Mouse (Mus musculus) limb, embryonic 14.5 days (tissue): ENCODE measurements around the gene G3bp1. TPM values are rescaled to one million over a fixed set of nuclear protein-coding genes. Genes with fewer than 3 reads are reported as not detected.

ENCODE experiments used
- ATAC-seq: fragments of 200-750 bp; cut with Nextera tagmentation; 2 replicates; pipeline ENCODE4 v1.8.0; 2017; ENCODE audit warnings: low read depth, moderate number of reproducible peaks, moderate TSS enrichment; ENCODE audit not compliant: low FRiP score
- DNase-seq: peaks from one replicate; pipeline ENCODE4 v3.0.0-alpha.2; 2015; ENCODE audit warnings: low spot score
- H3K27ac ChIP-seq: fragments of 300-500 bp; sonication (generic); replicated peaks from 2 replicates; pipeline ENCODE4 v1.5.1; 2014; ENCODE audit warnings: low read depth, mild to moderate bottlenecking, low read length, moderate library complexity, mixed read lengths
- H3K27me3 ChIP-seq: fragments of 300-500 bp; sonication (generic); 2 replicates; pipeline ENCODE4 v1.6.1; 2014; ENCODE audit warnings: low read length, mixed read lengths; ENCODE audit not compliant: control insufficient read depth, insufficient read depth
- H3K36me3 ChIP-seq: fragments of 300-500 bp; sonication (generic); 2 replicates; pipeline ENCODE4 v1.6.1; 2014; ENCODE audit warnings: mild to moderate bottlenecking, low read length, moderate library complexity, mixed read lengths; ENCODE audit not compliant: control insufficient read depth, insufficient read depth
- H3K4me1 ChIP-seq: fragments of 300-500 bp; sonication (generic); 2 replicates; pipeline ENCODE4 v1.6.1; 2014; ENCODE audit warnings: antibody characterized with exemption, low read length, mixed read lengths; ENCODE audit not compliant: control insufficient read depth, insufficient read depth
- H3K4me2 ChIP-seq: fragments of 300-500 bp; sonication (generic); replicated peaks from 2 replicates; pipeline ENCODE4 v1.6.1; 2014; ENCODE audit warnings: low read depth, mild to moderate bottlenecking, low read length, moderate library complexity; ENCODE audit not compliant: severe bottlenecking
- H3K4me3 ChIP-seq: fragments of 300-500 bp; sonication (generic); replicated peaks from 2 replicates; pipeline ENCODE4 v1.5.1; 2014; ENCODE audit warnings: low read length
- H3K9ac ChIP-seq: fragments of 300-500 bp; sonication (generic); 2 replicates; pipeline ENCODE4 v1.6.1; 2014; ENCODE audit warnings: mild to moderate bottlenecking, low read depth, low read length, moderate library complexity; ENCODE audit not compliant: severe bottlenecking
- H3K9me3 ChIP-seq: fragments of 300-500 bp; sonication (generic); 2 replicates; pipeline ENCODE4 v1.6.1; 2016; ENCODE audit warnings: low read length; ENCODE audit not compliant: control insufficient read depth
- POLR2A ChIP-seq: fragments of 200-500 bp; IDR thresholded peaks from 2 replicates; pipeline ENCODE4 v1.8.0; 2012; ENCODE audit warnings: inconsistent platforms, mild to moderate bottlenecking, moderate library complexity, borderline replicate concordance; ENCODE audit not compliant: insufficient read depth, insufficient read length; ENCODE audit errors: extremely low read depth
- WGBS: fragments of 180-500 bp; shearing (Covaris S2); extraction: QIAGEN DNeasy Blood & Tissue Kit; methylation state at CpG from one replicate; pipeline ENCODE4 v1.1.7; 2014; 5-methylcytosine and 5-hydroxymethylcytosine counted together
- polyA plus RNA-seq, 2 experiments: library from polyadenylated mRNA; depleted of rRNA in 1 of 2; stranded (reverse) in 1 of 2; unstranded in 1 of 2; fragments of >200 nt; fragmentation: Nextera tagmentation in 1 of 2; extraction: Ambion mirVana in 1 of 2; gene quantifications; 2 replicates each; pipeline versions ENCODE4 v1.2.1 to v1.2.3; 2012 to 2014

The G3bp1 gene
- polyA plus RNA-seq, 2 experiments = 79.0 to 171 TPM

GRCm38 (mm10) chr11:55439718-55440117 lies 29.8 kb upstream of the G3bp1 start:
- no peaks in the 10 kb centered on the region for H3K4me1 ChIP-seq
- H3K27me3 ChIP-seq = no peaks in the 10 kb centered on the region
- 41% methylated on average over 5 of the region's 5 CpGs for WGBS
- ATAC-seq = no peak
- no peaks in the 10 kb centered on the region for H3K9me3 ChIP-seq
- H3K4me3 ChIP-seq = no peak overlapping the region
- no peak overlapping the region for H3K9ac ChIP-seq
- DNase-seq = no peak
- no peak overlapping the region for H3K27ac ChIP-seq
- TF ChIP-seq POLR2A = no peak
- H3K36me3 ChIP-seq = no peaks in the 10 kb centered on the region
- no peak overlapping the region for H3K4me2 ChIP-seq

DNA sequence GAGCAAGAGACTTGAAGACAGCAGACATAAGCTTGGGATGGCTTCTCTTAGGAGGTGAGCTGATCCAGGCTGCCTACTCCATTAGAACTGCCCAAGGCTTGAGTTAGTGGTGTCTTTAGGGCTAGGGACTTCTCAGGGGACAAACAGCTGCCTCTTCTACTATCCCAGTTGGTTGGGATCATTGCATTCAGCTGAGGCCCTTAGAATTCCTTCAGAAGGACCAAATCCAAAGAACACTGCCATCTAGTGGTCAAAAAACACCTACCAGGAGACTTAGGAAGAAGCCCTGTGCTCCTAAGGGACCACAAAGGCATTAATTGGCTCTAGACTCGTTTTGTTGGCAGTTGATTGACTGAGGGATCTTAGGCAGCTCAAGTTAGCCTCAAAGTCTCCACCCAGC lies 24.7 kb upstream of the G3bp1 start:
- no peaks in the 10 kb centered on the region for H3K4me1 ChIP-seq

GRCm38 (mm10) chr11:55446579-55446978 lies 22.9 kb upstream of the G3bp1 start:
- H3K27ac ChIP-seq = no peak overlapping the region; the same call in 1 of the 2 replicates
- peaks cover 41% of the 10 kb centered on the region for H3K36me3 ChIP-seq
- WGBS = 10% methylated on average over 4 of the region's 4 CpGs
- no peak for TF ChIP-seq POLR2A
- ATAC-seq (peak; percentile 82), DNase-seq (peak; percentile 89)
- H3K4me1 ChIP-seq = no peaks in the 10 kb centered on the region
- H3K9me3 ChIP-seq = no peaks in the 10 kb centered on the region
- no peaks in the 10 kb centered on the region for H3K27me3 ChIP-seq
- no peak overlapping the region for H3K4me3 ChIP-seq
- H3K9ac ChIP-seq = no peak overlapping the region
- no peak overlapping the region for H3K4me2 ChIP-seq

More for the DNA sequence above, 24.7 kb upstream of the G3bp1 start:
- H3K9ac ChIP-seq = no peak overlapping the region
- 4% methylated on average over 1 of the region's 1 CpGs for WGBS
- no peak overlapping the region for H3K27ac ChIP-seq
- no peaks in the 10 kb centered on the region for H3K9me3 ChIP-seq
- no peaks in the 10 kb centered on the region for H3K27me3 ChIP-seq
- no peak overlapping the region for H3K4me3 ChIP-seq
- no peak overlapping the region for H3K4me2 ChIP-seq
- peak; percentile 97 for DNase-seq
- TF ChIP-seq POLR2A = no peak
- peaks cover 25% of the 10 kb centered on the region for H3K36me3 ChIP-seq
- peak; percentile 23; the same call in 1 of the 2 replicates for ATAC-seq

GRCm38 (mm10) chr11:55449531-55449930 lies 20.0 kb upstream of the G3bp1 start:
- Histone ChIP-seq H3K36me3 (peaks cover 59% of the 10 kb centered on the region), H3K27ac (no peak overlapping the region), H3K9ac (no peak overlapping the region), H3K4me3 (no peak overlapping the region), H3K27me3 (no peaks in the 10 kb centered on the region), H3K4me1 (no peaks in the 10 kb centered on the region), H3K4me2 (no peak overlapping the region), H3K9me3 (no peaks in the 10 kb centered on the region)
- WGBS = 76% methylated on average over 7 of the region's 7 CpGs
- no peak for ATAC-seq
- no peak for TF ChIP-seq POLR2A
- DNase-seq = no peak

DNA sequence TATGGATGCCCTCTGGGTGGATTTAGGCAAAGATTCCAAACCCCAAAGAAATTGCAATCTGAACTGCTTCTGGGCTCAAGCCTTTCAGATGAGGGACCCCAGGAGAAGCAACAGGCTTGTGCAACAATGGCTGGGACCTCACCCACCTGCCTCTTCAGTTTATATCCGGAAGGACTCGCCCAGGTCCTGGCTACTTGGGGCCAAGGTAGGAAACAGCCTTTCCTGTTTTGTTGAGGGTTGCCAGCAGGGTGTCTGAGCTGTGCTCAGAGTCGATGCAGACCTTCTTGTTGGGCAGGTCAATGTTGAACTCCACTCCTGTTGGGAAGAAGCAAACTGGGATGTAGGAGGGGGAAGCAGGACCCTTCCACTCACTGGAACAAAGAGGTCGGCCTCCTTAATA lies 19.2 kb upstream of the G3bp1 start:
- no peak overlapping the region for H3K4me3 ChIP-seq
- no peak overlapping the region for H3K9ac ChIP-seq
- no peaks in the 10 kb centered on the region for H3K4me1 ChIP-seq
- WGBS = 73% methylated on average over 4 of the region's 4 CpGs
- no peaks in the 10 kb centered on the region for H3K9me3 ChIP-seq
- H3K4me2 ChIP-seq = no peak overlapping the region
- no peak for DNase-seq
- H3K27me3 ChIP-seq = no peaks in the 10 kb centered on the region
- no peak for ATAC-seq
- no peak for TF ChIP-seq POLR2A
- H3K27ac ChIP-seq = no peak overlapping the region
- peaks cover 64% of the 10 kb centered on the region for H3K36me3 ChIP-seq

DNA sequence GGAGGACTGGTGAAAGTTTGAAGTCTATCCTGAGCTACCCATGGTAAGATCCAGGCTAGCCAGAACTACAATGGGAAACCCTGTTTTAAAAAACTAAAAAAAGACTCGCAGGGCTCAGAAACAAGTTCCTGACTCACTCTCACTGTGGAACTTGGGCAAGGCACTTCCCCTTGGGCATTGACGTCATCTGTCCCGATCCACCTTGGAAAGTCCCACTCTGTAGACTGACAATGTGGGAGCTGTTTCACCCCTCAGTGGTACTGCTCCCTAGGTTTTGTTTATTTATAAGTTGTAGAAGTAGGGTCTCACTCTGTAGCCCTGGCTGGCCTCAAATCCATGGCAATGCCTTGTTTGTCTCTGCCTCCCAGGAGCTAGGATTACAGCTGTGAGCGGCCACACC lies 15.8 kb upstream of the G3bp1 start:
- H3K27me3 ChIP-seq = no peaks in the 10 kb centered on the region
- H3K4me1 ChIP-seq = no peaks in the 10 kb centered on the region
- peaks cover 51% of the 10 kb centered on the region for H3K36me3 ChIP-seq
- no peak overlapping the region for H3K9ac ChIP-seq
- no peak overlapping the region for H3K27ac ChIP-seq
- ATAC-seq = no peak
- no peak overlapping the region for H3K4me2 ChIP-seq
- DNase-seq = no peak
- 78% methylated on average over 4 of the region's 4 CpGs for WGBS
- no peak overlapping the region for H3K4me3 ChIP-seq
- TF ChIP-seq POLR2A = no peak
- H3K9me3 ChIP-seq = no peaks in the 10 kb centered on the region
